Mouse (Mus musculus) layer of hippocampus, adult 2 months (tissue): Measurements from ENCODE around the gene Mak. TPM values are rescaled to one million over a fixed set of nuclear protein-coding genes. Genes with fewer than 3 reads are reported as not detected.

Source experiments
- DNase-seq, 2 experiments: peaks; one replicate each; pipeline ENCODE4 v3.0.0; 2022; ENCODE audit warnings: low spot score in 2 of 2
- H3K27ac ChIP-seq: fragments of 200-600 bp; 2 replicates; pipeline ENCODE4 v1.8.1; 2022
- H3K4me3 ChIP-seq: fragments of 200-600 bp; 2 replicates; pipeline ENCODE4 v1.8.1; 2022; ENCODE audit warnings: mild to moderate bottlenecking
- CTCF ChIP-seq: fragments of 200-600 bp; conservative IDR thresholded peaks from 2 replicates; pipeline ENCODE4 v1.8.1; 2022; ENCODE audit warnings: antibody characterized with exemption, mild to moderate bottlenecking, moderate library complexity
- total RNA-seq, 2 experiments: library from RNA; stranded (reverse); gene quantifications; 2 replicates each; pipeline ENCODE4 v1.2.3; 2021

Gene Mak
- total RNA-seq, 2 experiments from 2014 or later, result 0.91 to 1.7 TPM

GRCm38 (mm10) chr13:41091271-41091670 is 11.8 kb upstream of the Mak start:
- Histone ChIP-seq H3K4me3 (no peak overlapping the region), H3K27ac (no peak overlapping the region)
- TF ChIP-seq CTCF, result no peak
- no peak for DNase-seq

GRCm38 (mm10) chr13:41088746-41089145 is 9.2 kb upstream of the Mak start:
- no peak overlapping the region for H3K27ac ChIP-seq
- DNase-seq, result no peak
- TF ChIP-seq CTCF, result no peak
- H3K4me3 ChIP-seq, result no peak overlapping the region

GRCm38 (mm10) chr13:41085140-41085539 is 5.6 kb upstream of the Mak start:
- H3K4me3 ChIP-seq, result no peak overlapping the region
- H3K27ac ChIP-seq, result no peak overlapping the region
- DNase-seq, result no peak
- TF ChIP-seq CTCF, result peak; percentile 87

GRCm38 (mm10) chr13:41084521-41084920 is 5.0 kb upstream of the Mak start:
- H3K27ac ChIP-seq, result no peak overlapping the region
- DNase-seq, result no peak
- TF ChIP-seq CTCF, result no peak
- H3K4me3 ChIP-seq, result no peak overlapping the region

- TF ChIP-seq CTCF, result no peak
- no peak overlapping the region for H3K4me3 ChIP-seq
- no peak for DNase-seq
- no peak overlapping the region for H3K27ac ChIP-seq
Observed at GRCm38 (mm10) chr13:41080700-41081099, 1.2 kb upstream of the Mak start.

GRCm38 (mm10) chr13:41079859-41080258 is 353 bp upstream of the Mak start:
- H3K27ac ChIP-seq, result no peak overlapping the region
- no peak for DNase-seq
- peak overlapping the region; percentile 53 for H3K4me3 ChIP-seq
- no peak for TF ChIP-seq CTCF

GRCm38 (mm10) chr13:41078690-41079420 is 651 bp downstream of the Mak start:
- no peak overlapping the region for H3K27ac ChIP-seq
- DNase-seq, result no peak
- no peak for TF ChIP-seq CTCF
- H3K4me3 ChIP-seq, result peak overlapping the region; percentile 53

GRCm38 (mm10) chr13:41077921-41078320 is 1.6 kb downstream of the Mak start:
- DNase-seq, result no peak
- no peak for TF ChIP-seq CTCF
- Histone ChIP-seq H3K27ac (no peak overlapping the region), H3K4me3 (no peak overlapping the region)

- Histone ChIP-seq H3K4me3 (no peak overlapping the region), H3K27ac (no peak overlapping the region)
- TF ChIP-seq CTCF, result no peak
- no peak for DNase-seq
Observed at GRCm38 (mm10) chr13:41073819-41074218, 5.7 kb downstream of the Mak start.

- no peak for TF ChIP-seq CTCF
- Histone ChIP-seq H3K27ac (no peak overlapping the region), H3K4me3 (no peak overlapping the region)
- DNase-seq, result no peak
Observed at GRCm38 (mm10) chr13:41071617-41072016, 7.9 kb downstream of the Mak start.

GRCm38 (mm10) chr13:41067618-41068017 is 11.9 kb downstream of the Mak start:
- TF ChIP-seq CTCF, result no peak
- no peak overlapping the region for H3K4me3 ChIP-seq
- DNase-seq, result no peak

GRCm38 (mm10) chr13:41051965-41052364 is 27.5 kb downstream of the Mak start:
- Histone ChIP-seq H3K4me3 (no peak overlapping the region), H3K27ac (no peak overlapping the region)
- DNase-seq, result no peak
- no peak for TF ChIP-seq CTCF

More at GRCm38 (mm10) chr13:41067618-41068017, 11.9 kb downstream of the Mak start:
- no peak overlapping the region for H3K27ac ChIP-seq

GRCm38 (mm10) chr13:41047280-41047679 is 32.2 kb downstream of the Mak start:
- no peak overlapping the region for H3K27ac ChIP-seq
- H3K4me3 ChIP-seq, result no peak overlapping the region
- peak; percentile 68 for TF ChIP-seq CTCF
- no peak for DNase-seq

GRCm38 (mm10) chr13:41045901-41046300 is 33.6 kb downstream of the Mak start:
- no peak overlapping the region for H3K4me3 ChIP-seq
- no peak for DNase-seq
- H3K27ac ChIP-seq, result no peak overlapping the region
- no peak for TF ChIP-seq CTCF

- Histone ChIP-seq H3K27ac (no peak overlapping the region), H3K4me3 (no peak overlapping the region)
- TF ChIP-seq CTCF, result no peak
- DNase-seq, result no peak
Observed at GRCm38 (mm10) chr13:41042511-41042910, 37.0 kb downstream of the Mak start.
